Mouse (Mus musculus) cerebellum, adult 9-11 months (tissue): ENCODE results near the gene Aplp2.
A peak's percentile ranks its signal among the peaks of the same experiment; 100 is the strongest.

Source experiments
- DNase-seq: peaks from one replicate; pipeline ENCODE4 v3.0.0; 2022

Gene Aplp2

GRCm38 (mm10) chr9:31223475-31223874, 11.9 kb upstream of the Aplp2 start:
- DNase-seq = no peak

GRCm38 (mm10) chr9:31221170-31221569, 9.6 kb upstream of the Aplp2 start:
- DNase-seq = no peak

GRCm38 (mm10) chr9:31217631-31218380, 6.2 kb upstream of the Aplp2 start:
- DNase-seq = no peak

DNA sequence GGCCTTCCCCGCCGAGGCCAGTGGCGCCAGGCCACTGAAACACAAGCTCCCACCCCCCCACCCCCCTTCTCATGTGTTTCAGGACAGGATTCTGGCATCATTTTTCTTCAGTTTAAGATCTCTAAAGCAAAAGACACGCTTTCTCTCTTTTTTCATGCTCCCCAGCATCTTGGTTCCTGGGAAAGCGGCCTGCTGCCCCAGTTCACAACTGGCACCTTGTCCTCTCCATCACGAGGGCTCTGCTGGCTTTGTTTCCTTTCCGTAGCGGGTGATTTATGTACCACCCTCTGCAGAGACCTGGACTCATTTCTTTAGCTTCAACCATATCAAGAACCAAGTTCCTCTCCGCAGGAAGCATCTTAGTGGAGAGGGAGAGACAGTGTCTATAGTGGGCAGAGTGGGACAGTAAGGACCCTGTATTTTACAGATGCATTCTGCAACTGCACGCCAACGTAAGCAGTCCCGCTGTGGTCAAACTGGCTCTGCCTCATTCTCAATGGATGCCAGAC, 939 bp upstream of the Aplp2 start:
- DNase-seq = peak; percentile 61

DNA sequence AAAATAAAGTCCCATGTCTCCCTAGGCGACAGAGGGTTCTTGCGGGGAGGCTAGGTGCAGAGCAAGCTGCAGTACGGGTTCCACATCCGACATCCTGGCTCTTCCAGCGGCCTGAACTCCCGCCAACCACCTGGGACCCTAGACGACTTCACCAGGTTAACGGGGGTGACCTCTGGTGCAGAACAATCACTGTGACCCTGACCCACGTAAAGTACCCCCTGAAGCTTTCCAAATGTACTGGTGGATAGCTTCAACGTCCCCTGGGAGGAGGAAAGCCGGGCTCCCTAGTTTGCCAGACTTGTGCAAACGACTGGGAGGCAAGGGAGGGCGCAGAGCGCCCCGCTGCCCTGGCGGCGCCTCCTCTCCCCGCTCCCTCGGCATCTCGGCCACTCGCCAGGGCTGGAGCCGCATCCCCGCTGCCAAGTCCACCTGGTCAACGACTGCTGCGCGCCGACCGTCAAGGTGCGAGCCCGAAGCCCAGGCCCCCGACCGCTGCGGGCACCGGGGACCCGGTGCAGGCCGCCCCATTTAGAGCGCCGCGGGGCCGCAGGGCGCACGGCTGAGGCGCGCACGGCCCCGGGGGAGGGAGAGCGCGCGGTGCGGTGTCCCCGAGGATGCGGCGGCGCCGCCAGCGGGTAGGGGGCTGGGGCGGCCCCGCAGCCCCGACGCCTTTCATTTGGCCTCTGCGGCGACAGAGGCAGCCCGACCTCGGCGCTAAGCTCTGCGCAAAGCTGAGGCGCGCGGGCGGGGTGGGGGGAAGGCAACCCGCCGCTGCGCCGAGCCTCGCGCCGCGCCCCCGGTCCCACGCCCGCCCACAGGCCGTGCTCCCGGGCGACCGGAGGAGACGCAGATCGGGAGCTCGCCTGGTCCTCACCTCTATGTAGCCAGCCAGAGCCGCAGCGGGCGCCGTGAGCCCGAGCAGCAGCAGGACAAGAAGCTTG, 596 bp downstream of the Aplp2 start:
- DNase-seq = peak; percentile 83

- DNase-seq = no peak
Observed at GRCm38 (mm10) chr9:31210163-31210562, 1.5 kb downstream of the Aplp2 start.

GRCm38 (mm10) chr9:31209502-31209901, 2.1 kb downstream of the Aplp2 start:
- no peak for DNase-seq

DNA sequence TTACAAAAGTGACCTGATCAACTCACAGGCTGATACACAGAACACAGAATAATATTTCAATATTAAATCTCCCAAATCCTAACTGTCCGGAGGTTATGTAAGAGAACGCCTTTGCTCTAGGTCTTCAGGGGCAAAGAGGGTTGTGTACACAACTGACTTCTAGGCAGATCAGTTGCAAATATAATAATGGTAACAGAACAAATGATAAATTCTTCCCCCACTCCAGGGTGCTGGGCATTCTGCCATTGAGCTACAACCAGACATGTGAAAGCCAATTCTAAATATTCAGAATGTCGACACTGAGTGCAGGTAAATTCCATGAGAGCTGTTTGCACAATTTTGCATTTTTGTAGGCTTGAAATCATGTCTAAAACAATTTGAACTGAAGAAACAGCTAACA, 3.9 kb downstream of the Aplp2 start:
- DNase-seq = peak; percentile 70

- no peak for DNase-seq
Observed at GRCm38 (mm10) chr9:31204722-31205121, 6.9 kb downstream of the Aplp2 start.

- DNase-seq = no peak
Observed at GRCm38 (mm10) chr9:31203571-31204210, 7.9 kb downstream of the Aplp2 start.

- no peak for DNase-seq
Observed at GRCm38 (mm10) chr9:31203068-31203467, 8.5 kb downstream of the Aplp2 start.

GRCm38 (mm10) chr9:31198614-31199013, 13.0 kb downstream of the Aplp2 start:
- DNase-seq = no peak

DNA sequence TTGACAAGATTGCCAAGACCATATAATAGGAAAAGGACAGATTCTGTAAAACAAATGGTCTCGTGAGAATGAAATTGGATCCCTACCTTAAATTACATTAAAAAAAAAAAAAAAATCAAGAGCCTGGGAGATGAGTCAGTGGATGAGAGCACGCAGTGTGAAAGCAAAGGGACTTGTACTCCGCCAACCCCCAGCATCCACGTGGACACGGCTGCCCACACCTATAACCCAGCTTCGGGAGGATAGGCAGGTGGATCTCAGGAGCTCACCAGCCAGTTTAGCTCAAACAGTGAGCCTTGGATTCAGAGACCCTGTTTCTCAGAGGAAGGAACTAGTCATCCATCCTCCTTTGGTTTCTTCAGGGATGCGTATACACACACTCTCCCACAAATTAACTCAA, 13.8 kb downstream of the Aplp2 start:
- DNase-seq = no peak

DNA sequence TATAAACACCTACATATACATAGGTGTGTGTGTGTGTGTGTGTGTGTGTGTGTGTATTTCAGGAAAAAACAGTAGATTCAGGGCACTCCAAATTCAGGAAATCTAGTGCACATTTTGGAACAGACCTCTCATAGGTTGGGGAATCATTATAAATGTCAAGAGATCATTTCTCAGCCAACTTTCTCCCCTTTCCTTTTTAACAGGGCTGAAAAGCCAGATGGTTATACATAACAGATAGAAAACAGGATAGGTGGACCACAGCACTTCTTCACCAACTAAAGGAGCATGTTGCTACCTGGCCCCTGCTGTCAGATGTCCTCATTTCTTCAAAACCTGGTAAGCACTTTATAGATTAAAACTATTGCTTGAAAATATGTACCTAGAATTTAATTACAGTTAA, 14.9 kb downstream of the Aplp2 start:
- DNase-seq = no peak

- DNase-seq = no peak
Observed at GRCm38 (mm10) chr9:31195573-31195972, 16.0 kb downstream of the Aplp2 start.

DNA sequence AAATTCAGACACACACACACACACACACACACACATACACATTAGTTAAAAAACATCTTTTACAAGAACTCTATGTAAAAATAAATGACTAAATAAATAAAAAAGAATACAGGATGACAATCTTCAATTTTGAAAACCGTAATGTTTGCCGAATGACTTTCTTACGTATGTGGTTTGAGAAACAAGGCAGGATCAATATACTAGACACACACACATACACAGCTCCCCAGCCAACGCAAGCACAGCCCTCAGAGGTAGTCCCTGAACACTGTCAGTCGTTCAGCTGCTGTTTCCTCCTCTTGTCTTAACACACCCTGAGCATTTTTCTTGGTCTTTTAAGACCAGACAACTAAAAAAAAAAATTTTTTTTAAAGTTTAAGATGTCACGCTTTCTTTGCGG, 19.2 kb downstream of the Aplp2 start:
- DNase-seq = no peak

GRCm38 (mm10) chr9:31191543-31191942, 20.1 kb downstream of the Aplp2 start:
- DNase-seq = no peak

DNA sequence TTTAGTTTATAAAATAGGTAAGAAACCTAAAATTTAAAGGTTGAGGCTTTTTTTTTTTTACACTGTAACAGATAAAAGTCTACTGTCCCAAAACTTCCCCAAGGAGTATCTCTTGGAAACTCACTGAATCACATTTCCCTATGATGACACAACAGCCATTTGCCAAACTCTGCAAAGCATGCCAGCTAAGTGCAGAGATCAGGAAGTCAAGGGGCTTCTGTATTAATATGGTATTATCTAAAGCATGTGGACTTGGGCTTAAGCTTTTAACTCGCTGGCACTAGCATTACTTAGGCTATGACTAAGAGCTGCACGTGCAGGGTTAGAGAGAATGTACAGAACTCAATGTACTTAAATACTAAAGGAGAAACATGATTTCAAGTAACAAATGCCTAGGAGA, 22.4 kb downstream of the Aplp2 start:
- DNase-seq = no peak

- no peak for DNase-seq
Observed at GRCm38 (mm10) chr9:31184439-31184838, 27.2 kb downstream of the Aplp2 start.

DNA sequence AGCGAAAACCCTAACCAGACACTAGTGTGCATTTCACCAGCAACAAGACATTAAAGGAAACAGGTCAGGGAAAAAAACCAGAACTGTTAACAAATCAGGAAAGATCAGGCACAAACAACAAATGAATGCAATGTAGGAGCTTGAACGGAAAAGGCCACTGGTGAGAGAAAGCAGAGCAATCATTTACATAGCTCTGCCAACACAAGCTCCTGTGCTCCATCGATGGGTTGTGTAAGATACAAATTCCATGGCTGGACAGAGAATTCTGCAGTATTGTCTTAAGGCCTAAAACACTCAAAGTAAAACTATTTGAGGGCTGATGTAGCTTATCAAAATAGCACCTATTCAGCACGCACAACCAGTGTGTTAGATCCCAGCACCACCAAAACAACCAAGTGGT, 28.6 kb downstream of the Aplp2 start:
- no peak for DNase-seq

- no peak for DNase-seq
Observed at GRCm38 (mm10) chr9:31181291-31182085, 30.1 kb downstream of the Aplp2 start.

GRCm38 (mm10) chr9:31177692-31178091, 33.9 kb downstream of the Aplp2 start:
- no peak for DNase-seq
